Mouse (Mus musculus): ENCODE measurements around the gene Ttll3. TPM values are rescaled to one million over a fixed set of nuclear protein-coding genes. Genes with fewer than 3 reads are reported as not detected.

The Ttll3 gene
- total and polyA plus RNA-seq, 3 experiments: 5.7 to 11.2 TPM; not detected in 1

- Histone ChIP-seq H3K27me3 (ENCODE audit: control insufficient read depth in 1 of 2, insufficient read depth in 2 of 2, low read length in 2 of 2) (no peaks in the 10 kb centered on the region), H3K36me3 (ENCODE audit: control insufficient read depth in 1 of 2, insufficient read depth in 2 of 2, low read length in 2 of 2) (peaks cover 0 to 7% of the 10 kb centered on the region in 2 experiments; a peak in 2 of 4 replicates), H3K4me3 (ENCODE audit: control insufficient read depth in 1 of 2, insufficient read depth in 1 of 2, low read depth in 2 of 2, low read length in 2 of 2) (no peak overlapping the region), H3K4me1 (ENCODE audit: control insufficient read depth in 1 of 2, insufficient read depth in 2 of 2, low read length in 2 of 2) (no peaks in the 10 kb centered on the region), H3K27ac (ENCODE audit: control insufficient read depth, low read depth, low read length) (no peak overlapping the region), H3K79me2 (ENCODE audit: control insufficient read depth, insufficient read depth, low read length, poor library complexity) (no peaks in the 10 kb centered on the region), H3K9ac (ENCODE audit: control insufficient read depth, low read depth, low read length, poor library complexity, severe bottlenecking) (no peak overlapping the region), H3K9me3 (replicated peaks; ENCODE audit: insufficient read depth, low read length) (no peaks in the 10 kb centered on the region)
- DNase-seq (ENCODE audit: low read depth, low spot score): no peak
- no peak for TF ChIP-seq POLR2AphosphoS5 (IDR thresholded peaks at IDR 0.05; ENCODE audit: borderline replicate concordance, low read depth, low read length)
- no peak for TF ChIP-seq CHD1 (IDR thresholded peaks at IDR 0.05; ENCODE audit: low read depth, low read length)
- TF ChIP-seq SIN3A (IDR thresholded peaks at IDR 0.05; ENCODE audit: low read length): no peak
- no peak for TF ChIP-seq MEF2A (IDR thresholded peaks at IDR 0.05; ENCODE audit: extremely low read depth, insufficient replicate concordance, low read depth, low read length, poor library complexity, severe bottlenecking)
- TF ChIP-seq BHLHE40 (IDR thresholded peaks at IDR 0.05; ENCODE audit: borderline replicate concordance, low read depth, low read length): no peak
- no peak for TF ChIP-seq SMC3 (IDR thresholded peaks at IDR 0.05; ENCODE audit: low read depth, low read length)
- no peak for TF ChIP-seq USF1 (IDR thresholded peaks at IDR 0.05; ENCODE audit: low read depth, low read length)
- TF ChIP-seq ZMIZ1 (IDR thresholded peaks at IDR 0.05; ENCODE audit: low read depth, low read length): no peak
- no peak for TF ChIP-seq TBP (IDR thresholded peaks at IDR 0.05; ENCODE audit: low read depth, low read length)
- no peak for TF ChIP-seq TAL1 (IDR thresholded peaks at IDR 0.05; ENCODE audit: low read length)
- TF ChIP-seq NELFE (IDR thresholded peaks at IDR 0.05; ENCODE audit: low read depth, low read length): no peak
- TF ChIP-seq TCF12 (IDR thresholded peaks at IDR 0.05; ENCODE audit: low read depth, low read length): no peak
- TF ChIP-seq ZNF384 (IDR thresholded peaks at IDR 0.05; ENCODE audit: low read depth, low read length): no peak
- no peak for TF ChIP-seq ZC3H11A (IDR thresholded peaks at IDR 0.05; ENCODE audit: low read depth, low read length)
- TF ChIP-seq EP300 (IDR thresholded peaks at IDR 0.05; ENCODE audit: low read depth in 1 of 2, low read length in 2 of 2): no peak
- TF ChIP-seq KAT2A (conservative IDR thresholded peaks at IDR 0.05; ENCODE audit: low read depth, low read length): no peak
These were observed 4.9 kb downstream of the Ttll3 start for GRCm38 (mm10) chr6:113393951-113394350.

- Histone ChIP-seq H3K9me3 (replicated peaks; ENCODE audit: insufficient read depth, low read length) (no peaks in the 10 kb centered on the region), H3K27me3 (ENCODE audit: control insufficient read depth in 1 of 2, insufficient read depth in 2 of 2, low read length in 2 of 2) (no peaks in the 10 kb centered on the region), H3K79me2 (ENCODE audit: control insufficient read depth, insufficient read depth, low read length, poor library complexity) (no peaks in the 10 kb centered on the region), H3K9ac (ENCODE audit: control insufficient read depth, low read depth, low read length, poor library complexity, severe bottlenecking) (no peak overlapping the region), H3K36me3 (ENCODE audit: control insufficient read depth in 1 of 2, insufficient read depth in 2 of 2, low read length in 2 of 2) (peaks cover 0 to 5% of the 10 kb centered on the region in 2 experiments; a peak in 2 of 4 replicates), H3K4me1 (ENCODE audit: control insufficient read depth in 1 of 2, insufficient read depth in 2 of 2, low read length in 2 of 2) (no peaks in the 10 kb centered on the region), H3K27ac (ENCODE audit: control insufficient read depth, low read depth, low read length) (no peak overlapping the region), H3K4me3 (ENCODE audit: control insufficient read depth in 1 of 2, insufficient read depth in 1 of 2, low read depth in 2 of 2, low read length in 2 of 2) (no peak overlapping the region)
- TF ChIP-seq MYB (IDR thresholded peaks at IDR 0.05; ENCODE audit: low read depth, low read length) (no peak), MAZ (IDR thresholded peaks at IDR 0.05; ENCODE audit: low read depth, low read length) (no peak), RAD21 (IDR thresholded peaks at IDR 0.05; ENCODE audit: low read depth, low read length) (no peak), MAX (IDR thresholded peaks at IDR 0.05; ENCODE audit: low read length) (no peak), MYC (IDR thresholded peaks at IDR 0.05; ENCODE audit: low read depth, low read length) (no peak), POLR2AphosphoS2 (IDR thresholded peaks at IDR 0.05; ENCODE audit: low read length) (no peak)
- no peak for DNase-seq (ENCODE audit: low read depth, low spot score)
These were observed 5.8 kb downstream of the Ttll3 start for GRCm38 (mm10) chr6:113394811-113395210.
